Comparison of ENCODE assay signal across 15 mouse cellular contexts in the genomic region with DNA sequence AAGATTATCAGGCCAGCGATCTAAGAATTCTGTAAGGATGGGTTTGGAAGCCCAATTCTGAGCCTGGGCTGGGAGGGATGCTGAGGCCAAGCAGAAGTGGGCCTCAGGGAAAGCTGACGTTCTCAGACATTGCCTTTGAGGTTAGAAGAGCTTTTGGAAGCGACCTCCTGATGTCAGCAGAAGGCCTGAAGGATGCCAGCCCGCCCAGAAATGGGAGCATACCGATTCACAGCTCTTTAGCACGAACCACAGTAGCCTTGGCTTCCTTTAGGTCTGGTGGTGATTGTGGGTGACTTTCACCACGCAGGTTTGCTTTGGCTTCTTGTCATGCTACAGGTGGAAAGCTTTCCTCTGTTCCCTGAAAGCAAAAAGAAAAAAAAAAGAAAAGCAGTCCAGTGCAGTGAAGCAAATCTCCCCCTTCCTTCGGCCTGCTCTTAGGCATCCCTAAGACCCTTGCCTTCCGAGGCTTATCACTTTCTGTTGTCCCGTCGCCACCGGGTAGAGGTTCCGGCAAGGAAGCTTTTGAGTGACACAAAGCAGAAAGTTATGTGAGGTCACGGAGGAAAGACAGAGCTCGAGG. TPM values are rescaled to one million over a fixed set of nuclear protein-coding genes. Genes with fewer than 3 reads are reported as not detected.
DNase-seq lines count a peak whose midpoint lies in the region; ATAC-seq lines count a peak whose summit lies in the region.
"Had no signal": no experiment of that assay in that cellular context is flagged by ENCODE, and none has a peak within 500 bp of the region (broad histone marks: within the 10 kb centered on the region; RNA-seq: fewer than 3 reads in every experiment).

No protein-coding gene starts in this region.

- 6% methylated on average over 15 of the region's 15 CpGs for WGBS in embryonic facial prominence, embryonic 10.5 days
- WGBS in hindbrain, embryonic 14.5 days: 17% methylated on average over 15 of the region's 15 CpGs
- WGBS in midbrain, embryonic 15.5 days: 20% methylated on average over 15 of the region's 15 CpGs

- H3K4me2 ChIP-seq in hindbrain, embryonic 14.5 days (replicated peaks): peak overlapping the region; percentile 47
- peak overlapping the region; percentile 54 for H3K4me2 ChIP-seq in midbrain, embryonic 15.5 days
- H3K4me2 ChIP-seq: kidney, embryonic 15.5 days; limb, embryonic 13.5 days; lung, embryonic 14.5 days had no signal

- peak; percentile 54 for DNase-seq in Muller cell, postnatal 12 days (ENCODE audit: inconsistent ontology term)
- peak; percentile 32 for DNase-seq in embryonic facial prominence, embryonic 10.5 days (ENCODE audit: low spot score)
- DNase-seq in hindbrain, embryonic 14.5 days (ENCODE audit: low spot score): peak; percentile 25
- DNase-seq in thymus, adult 18-20 months: no peak
- no peak for DNase-seq in cerebellum, adult 11 months
- DNase-seq in thymus, postnatal 10 days (ENCODE audit: low spot score in 2 of 2): no peak
- no peak for DNase-seq in lung, postnatal 25 days (ENCODE audit: low spot score)
- DNase-seq: cerebellum, postnatal 10 days; layer of hippocampus, adult 9-11 months; lung, embryonic 14.5 days; thymus, postnatal 4 days had no signal

- ATAC-seq in hindbrain, embryonic 14.5 days (ENCODE audit: low FRiP score): no peak
- ATAC-seq in midbrain, embryonic 15.5 days (replicated peaks): no peak

- H3K4me3 ChIP-seq in embryonic facial prominence, embryonic 10.5 days: no peak overlapping the region; the same call in 1 of the 2 replicates
- H3K4me3 ChIP-seq in hindbrain, embryonic 14.5 days (replicated peaks; ENCODE audit: low read length): no peak overlapping the region
- no peak overlapping the region for H3K4me3 ChIP-seq in midbrain, embryonic 15.5 days
- H3K4me3 ChIP-seq: heart, embryonic 10.5 days; kidney, embryonic 15.5 days; limb, embryonic 13.5 days had no signal

- peaks cover 99% of the 10 kb centered on the region for H3K27me3 ChIP-seq in embryonic facial prominence, embryonic 10.5 days (replicated peaks; ENCODE audit: low read depth, poor library complexity, severe bottlenecking)
- H3K27me3 ChIP-seq in hindbrain, embryonic 14.5 days (ENCODE audit: control insufficient read depth, insufficient read depth, low read length): peaks cover 65% of the 10 kb centered on the region
- H3K27me3 ChIP-seq in midbrain, embryonic 15.5 days (replicated peaks): peaks cover 16% of the 10 kb centered on the region

- H3K4me1 ChIP-seq in embryonic facial prominence, embryonic 10.5 days: peaks cover 35% of the 10 kb centered on the region
- H3K4me1 ChIP-seq in hindbrain, embryonic 14.5 days (replicated peaks; ENCODE audit: control insufficient read depth, insufficient read depth, low read length): peaks cover 8% of the 10 kb centered on the region; the same call in 1 of the 2 replicates
- H3K4me1 ChIP-seq in midbrain, embryonic 15.5 days: peaks cover 41% of the 10 kb centered on the region

- peak overlapping the region; percentile 40; the same call in 1 of the 2 replicates for H3K27ac ChIP-seq in embryonic facial prominence, embryonic 10.5 days (replicated peaks)
- peak overlapping the region; percentile 76 for H3K27ac ChIP-seq in hindbrain, embryonic 14.5 days
- peak overlapping the region; percentile 74 for H3K27ac ChIP-seq in midbrain, embryonic 15.5 days
- H3K27ac ChIP-seq: heart, embryonic 10.5 days; kidney, embryonic 15.5 days; limb, embryonic 13.5 days had no signal

- H3K36me3 ChIP-seq in embryonic facial prominence, embryonic 10.5 days (replicated peaks): no peaks in the 10 kb centered on the region
- H3K36me3 ChIP-seq in hindbrain, embryonic 14.5 days (replicated peaks; ENCODE audit: control insufficient read depth, insufficient read depth): no peaks in the 10 kb centered on the region
- H3K36me3 ChIP-seq in midbrain, embryonic 15.5 days (replicated peaks): no peaks in the 10 kb centered on the region
- H3K36me3 ChIP-seq: heart, embryonic 10.5 days; kidney, embryonic 15.5 days; limb, embryonic 13.5 days had no signal

- no peak overlapping the region for H3K9ac ChIP-seq in hindbrain, embryonic 14.5 days
- no peak overlapping the region for H3K9ac ChIP-seq in midbrain, embryonic 15.5 days
- H3K9ac ChIP-seq: kidney, embryonic 15.5 days; limb, embryonic 13.5 days; lung, embryonic 14.5 days had no signal

- H3K9me3 ChIP-seq in embryonic facial prominence, embryonic 10.5 days: no peaks in the 10 kb centered on the region
- no peaks in the 10 kb centered on the region for H3K9me3 ChIP-seq in hindbrain, embryonic 14.5 days (ENCODE audit: control insufficient read depth, low read length)
- H3K9me3 ChIP-seq in midbrain, embryonic 15.5 days: no peaks in the 10 kb centered on the region
- H3K9me3 ChIP-seq: heart, embryonic 10.5 days; kidney, embryonic 15.5 days; limb, embryonic 13.5 days had no signal

RNA-seq across cellular contexts. Expression of gene Sox2, which starts 6.6 kb away (rescaled TPM):
- 12.2 and 16.1 TPM in 2 replicates for polyA plus RNA-seq in embryonic facial prominence, embryonic 10.5 days (2016; fragmentation: Nextera tagmentation; extraction: Ambion mirVana)
- polyA plus RNA-seq in hindbrain, embryonic 14.5 days (2014; fragmentation: Nextera tagmentation; extraction: Ambion mirVana): 18.0 and 19.8 TPM in 2 replicates
- 20.7 and 23.2 TPM in 2 replicates for polyA plus RNA-seq in midbrain, embryonic 15.5 days (2015; fragmentation: Nextera tagmentation; extraction: Ambion mirVana)

Comparison
In these comparisons a context has a peak if more than half of its experiments do, and no peak if none do; other contexts are left out.
1. DNase-seq: peak in Muller cell, postnatal 12 days (single experiment), embryonic facial prominence, embryonic 10.5 days (single experiment) and hindbrain, embryonic 14.5 days (single experiment); none in thymus, adult 18-20 months (0 of 2), cerebellum, adult 11 months (single experiment), thymus, postnatal 10 days (0 of 2) and lung, postnatal 25 days (single experiment).
2. Peak in every context shown above with its lines, with median percentiles within 50 percentile points of each other: H3K27ac ChIP-seq.